Mouse (Mus musculus): ENCODE measurements around the gene Retreg1.

Gene Retreg1

GRCm38 (mm10) chr15:25876601-25877161 lies 33.7 kb downstream of the Retreg1 start:
- TF ChIP-seq POU5F1 (IDR thresholded peaks at IDR 0.05; ENCODE audit: borderline replicate concordance, low read length) (no peak), CTCF (conservative IDR thresholded peaks at IDR 0.05; ENCODE audit: low read length) (no peak), NANOG (IDR thresholded peaks at IDR 0.05; ENCODE audit: borderline replicate concordance, low read length) (no peak)
- no peaks in the 10 kb centered on the region for H3K9me3 ChIP-seq (ENCODE audit: low read length)
- peak overlapping the region; percentile 20; the same call in 1 of the 2 replicates for H3K4me3 ChIP-seq (replicated peaks; ENCODE audit: low read length)
- peaks cover 47% of the 10 kb centered on the region for H3K4me1 ChIP-seq (replicated peaks; ENCODE audit: low read depth, low read length)
- H3K27me3 ChIP-seq (ENCODE audit: insufficient read depth, low read length): no peaks in the 10 kb centered on the region
- no peaks in the 10 kb centered on the region for H3K36me3 ChIP-seq (ENCODE audit: insufficient read depth, low read length)

- peaks cover 55% of the 10 kb centered on the region for H3K4me1 ChIP-seq (replicated peaks; ENCODE audit: low read depth, low read length)
- TF ChIP-seq POU5F1 (IDR thresholded peaks at IDR 0.05; ENCODE audit: borderline replicate concordance, low read length) (no peak), CTCF (conservative IDR thresholded peaks at IDR 0.05; ENCODE audit: low read length) (no peak)
- H3K36me3 ChIP-seq (ENCODE audit: insufficient read depth, low read length): no peaks in the 10 kb centered on the region
- no peaks in the 10 kb centered on the region for H3K27me3 ChIP-seq (ENCODE audit: insufficient read depth, low read length)
- 0 out of 2 replicates have a peak overlapping the region, but pooled peaks have one; percentile 23 for H3K4me3 ChIP-seq (replicated peaks; ENCODE audit: low read length)
- no peaks in the 10 kb centered on the region for H3K9me3 ChIP-seq (ENCODE audit: low read length)
Observed at GRCm38 (mm10) chr15:25877798-25878197, 34.8 kb downstream of the Retreg1 start.

GRCm38 (mm10) chr15:25879229-25879628 lies 36.2 kb downstream of the Retreg1 start:
- TF ChIP-seq CTCF (conservative IDR thresholded peaks at IDR 0.05; ENCODE audit: low read length): no peak
- no peak for TF ChIP-seq POU5F1 (IDR thresholded peaks at IDR 0.05; ENCODE audit: borderline replicate concordance, low read length)
- TF ChIP-seq NANOG (IDR thresholded peaks at IDR 0.05; ENCODE audit: borderline replicate concordance, low read length): no peak
- H3K4me1 ChIP-seq (replicated peaks; ENCODE audit: low read depth, low read length): peaks cover 60% of the 10 kb centered on the region
- H3K36me3 ChIP-seq (ENCODE audit: insufficient read depth, low read length): no peaks in the 10 kb centered on the region
- H3K9me3 ChIP-seq (ENCODE audit: low read length): no peaks in the 10 kb centered on the region
- no peak overlapping the region for H3K4me3 ChIP-seq (replicated peaks; ENCODE audit: low read length)
- no peaks in the 10 kb centered on the region for H3K27me3 ChIP-seq (ENCODE audit: insufficient read depth, low read length)

- TF ChIP-seq POU5F1 (IDR thresholded peaks at IDR 0.05; ENCODE audit: borderline replicate concordance, low read length): no peak
- no peak for TF ChIP-seq NANOG (IDR thresholded peaks at IDR 0.05; ENCODE audit: borderline replicate concordance, low read length)
- TF ChIP-seq CTCF (conservative IDR thresholded peaks at IDR 0.05; ENCODE audit: low read length): no peak
- no peaks in the 10 kb centered on the region for H3K27me3 ChIP-seq (ENCODE audit: insufficient read depth, low read length)
- no peaks in the 10 kb centered on the region for H3K36me3 ChIP-seq (ENCODE audit: insufficient read depth, low read length)
- H3K9me3 ChIP-seq (ENCODE audit: low read length): no peaks in the 10 kb centered on the region
- no peak overlapping the region for H3K4me3 ChIP-seq (replicated peaks; ENCODE audit: low read length)
- H3K4me1 ChIP-seq (replicated peaks; ENCODE audit: low read depth, low read length): peaks cover 61% of the 10 kb centered on the region
Observed at GRCm38 (mm10) chr15:25880192-25880591, 37.2 kb downstream of the Retreg1 start.

- TF ChIP-seq POU5F1 (IDR thresholded peaks at IDR 0.05; ENCODE audit: borderline replicate concordance, low read length) (no peak), CTCF (conservative IDR thresholded peaks at IDR 0.05; ENCODE audit: low read length) (no peak), NANOG (IDR thresholded peaks at IDR 0.05; ENCODE audit: borderline replicate concordance, low read length) (peak; percentile 16; the same call in 1 of the 2 replicates)
- Histone ChIP-seq H3K4me3 (replicated peaks; ENCODE audit: low read length) (no peak overlapping the region), H3K36me3 (ENCODE audit: insufficient read depth, low read length) (no peaks in the 10 kb centered on the region)
Observed at GRCm38 (mm10) chr15:25882002-25882401, 39.0 kb downstream of the Retreg1 start.

GRCm38 (mm10) chr15:25884416-25884958 lies 41.5 kb downstream of the Retreg1 start:
- TF ChIP-seq NANOG (IDR thresholded peaks at IDR 0.05; ENCODE audit: borderline replicate concordance, low read length) (no peak), POU5F1 (IDR thresholded peaks at IDR 0.05; ENCODE audit: borderline replicate concordance, low read length) (no peak), CTCF (conservative IDR thresholded peaks at IDR 0.05; ENCODE audit: low read length) (no peak)
- no peaks in the 10 kb centered on the region for H3K9me3 ChIP-seq (ENCODE audit: low read length)
- peaks cover 21% of the 10 kb centered on the region for H3K4me1 ChIP-seq (replicated peaks; ENCODE audit: low read depth, low read length)
- H3K27me3 ChIP-seq (ENCODE audit: insufficient read depth, low read length): no peaks in the 10 kb centered on the region
- no peaks in the 10 kb centered on the region for H3K36me3 ChIP-seq (ENCODE audit: insufficient read depth, low read length)
- no peak overlapping the region for H3K4me3 ChIP-seq (replicated peaks; ENCODE audit: low read length)

More at GRCm38 (mm10) chr15:25882002-25882401, 39.0 kb downstream of the Retreg1 start:
- Histone ChIP-seq H3K27me3 (ENCODE audit: insufficient read depth, low read length) (no peaks in the 10 kb centered on the region), H3K9me3 (ENCODE audit: low read length) (no peaks in the 10 kb centered on the region), H3K4me1 (replicated peaks; ENCODE audit: low read depth, low read length) (peaks cover 43% of the 10 kb centered on the region)

GRCm38 (mm10) chr15:25886581-25887011 lies 43.6 kb downstream of the Retreg1 start:
- H3K9me3 ChIP-seq (ENCODE audit: low read length): no peaks in the 10 kb centered on the region
- peaks cover 25% of the 10 kb centered on the region for H3K4me1 ChIP-seq (replicated peaks; ENCODE audit: low read depth, low read length)
- H3K27me3 ChIP-seq (ENCODE audit: insufficient read depth, low read length): no peaks in the 10 kb centered on the region
- no peak for TF ChIP-seq POU5F1 (IDR thresholded peaks at IDR 0.05; ENCODE audit: borderline replicate concordance, low read length)
- no peak for TF ChIP-seq CTCF (conservative IDR thresholded peaks at IDR 0.05; ENCODE audit: low read length)
- TF ChIP-seq NANOG (IDR thresholded peaks at IDR 0.05; ENCODE audit: borderline replicate concordance, low read length): no peak
- no peaks in the 10 kb centered on the region for H3K36me3 ChIP-seq (ENCODE audit: insufficient read depth, low read length)
- H3K4me3 ChIP-seq (replicated peaks; ENCODE audit: low read length): no peak overlapping the region

- H3K27me3 ChIP-seq (ENCODE audit: insufficient read depth, low read length): no peaks in the 10 kb centered on the region
- H3K36me3 ChIP-seq (ENCODE audit: insufficient read depth, low read length): no peaks in the 10 kb centered on the region
- H3K4me1 ChIP-seq (replicated peaks; ENCODE audit: low read depth, low read length): peaks cover 11% of the 10 kb centered on the region
- TF ChIP-seq POU5F1 (IDR thresholded peaks at IDR 0.05; ENCODE audit: borderline replicate concordance, low read length) (no peak), CTCF (conservative IDR thresholded peaks at IDR 0.05; ENCODE audit: low read length) (no peak), NANOG (IDR thresholded peaks at IDR 0.05; ENCODE audit: borderline replicate concordance, low read length) (no peak)
- H3K4me3 ChIP-seq (replicated peaks; ENCODE audit: low read length): no peak overlapping the region
- H3K9me3 ChIP-seq (ENCODE audit: low read length): no peaks in the 10 kb centered on the region
Observed at GRCm38 (mm10) chr15:25889927-25890326, 46.9 kb downstream of the Retreg1 start.

Data from E14TG2a.4 (cell line).